Mouse (Mus musculus): Measurements from ENCODE around the gene Cept1.

GRCm38 (mm10) chr3:106522730-106523129, 24.9 kb downstream of the Cept1 start:
- TF ChIP-seq CTCF (IDR thresholded peaks at IDR 0.05; ENCODE audit: borderline replicate concordance, insufficient read depth, low read depth, low read length): no peak
- TF ChIP-seq POLR2A (IDR thresholded peaks at IDR 0.05; ENCODE audit: borderline replicate concordance, insufficient read depth, low read length): no peak
